Mouse (Mus musculus): Measurements from ENCODE around the gene Ctdsp1. TPM values are rescaled to one million over a fixed set of nuclear protein-coding genes. Genes with fewer than 3 reads are reported as not detected.
A peak's percentile ranks its signal among the peaks of the same experiment; 100 is the strongest.
"Not testable (repeated sequence)": the region's sequence is repeated elsewhere in the genome, so short reads cannot be mapped to it uniquely, and the experiment has no call there.

Ctdsp1 gene
- total RNA-seq, 2 experiments from 2014 or later, result 117 to 122 TPM

- DNase-seq, result no peak
- intact Hi-C loops (cut with DNase I), result no loop called here
These were observed 3.0 kb downstream of the Ctdsp1 start for GRCm38 (mm10) chr1:74394311-74394710.

GRCm38 (mm10) chr1:74394858-74395257 is 3.5 kb downstream of the Ctdsp1 start:
- intact Hi-C loops (cut with DNase I), result no loop called here
- no peak for DNase-seq

- no peak for DNase-seq
- intact Hi-C loops (cut with DNase I), result no loop called here
These were observed 4.0 kb downstream of the Ctdsp1 start for GRCm38 (mm10) chr1:74395290-74395689.

- intact Hi-C loops (cut with DNase I), result not testable (repeated sequence)
- DNase-seq, result peak in 1 of 2 experiments; percentile 61
These were observed 5.3 kb downstream of the Ctdsp1 start for GRCm38 (mm10) chr1:74396456-74397222.

GRCm38 (mm10) chr1:74397268-74397918 is 6.1 kb downstream of the Ctdsp1 start:
- peak; percentile 100 for DNase-seq
- intact Hi-C loops (cut with DNase I), result no loop called here

- DNase-seq, result peak; percentile 69 to 77
These were observed 6.7 kb downstream of the Ctdsp1 start for GRCm38 (mm10) chr1:74397919-74398451.

GRCm38 (mm10) chr1:74400531-74400930 is 9.2 kb downstream of the Ctdsp1 start:
- DNase-seq, result no peak
- intact Hi-C loops (cut with DNase I), result loop anchor here (5.0 kb wide), 1 partner anchor 37 kb away; no protein-coding TSS in a partner anchor

More at GRCm38 (mm10) chr1:74397919-74398451, 6.7 kb downstream of the Ctdsp1 start:
- intact Hi-C loops (cut with DNase I), result loop anchor here (2.0 kb wide), 1 partner anchor 55 kb away; no protein-coding TSS in a partner anchor

GRCm38 (mm10) chr1:74401015-74401702 is 9.8 kb downstream of the Ctdsp1 start:
- intact Hi-C loops (cut with DNase I), result loop anchor here (5.0 kb wide), 1 partner anchor 36 kb away; no protein-coding TSS in a partner anchor
- DNase-seq, result no peak

- intact Hi-C loops (cut with DNase I), result loop anchor here (5.0 kb wide), 1 partner anchor 33 kb away; no protein-coding TSS in a partner anchor
- DNase-seq, result no peak
These were observed 12.9 kb downstream of the Ctdsp1 start for GRCm38 (mm10) chr1:74404206-74404605.

GRCm38 (mm10) chr1:74408589-74409504 is 17.5 kb downstream of the Ctdsp1 start, which contains the start of gene Vil1:
Gene Vil1 (plus strand): TSS chr1:74409376.
- no peak for DNase-seq
- intact Hi-C loops (cut with DNase I), result no loop called here

- no peak for DNase-seq
- intact Hi-C loops (cut with DNase I), result no loop called here
These were observed 20.5 kb downstream of the Ctdsp1 start for GRCm38 (mm10) chr1:74411753-74412325.

GRCm38 (mm10) chr1:74412711-74413110 is 21.4 kb downstream of the Ctdsp1 start:
- intact Hi-C loops (cut with DNase I), result no loop called here

GRCm38 (mm10) chr1:74415143-74415542 is 23.8 kb downstream of the Ctdsp1 start:
- DNase-seq, result no peak
- intact Hi-C loops (cut with DNase I), result no loop called here

More at GRCm38 (mm10) chr1:74412711-74413110, 21.4 kb downstream of the Ctdsp1 start:
- no peak for DNase-seq

GRCm38 (mm10) chr1:74418747-74419439 is 27.6 kb downstream of the Ctdsp1 start:
- intact Hi-C loops (cut with DNase I), result loop anchor here (2.0 kb wide), 1 partner anchor 16 kb away; no protein-coding TSS in a partner anchor
- peak; percentile 44 to 55 for DNase-seq

GRCm38 (mm10) chr1:74419440-74419794 is 28.1 kb downstream of the Ctdsp1 start:
- intact Hi-C loops (cut with DNase I), result loop anchor here (2.0 kb wide), 1 partner anchor 17 kb away; no protein-coding TSS in a partner anchor
- DNase-seq, result peak; percentile 32 to 50

- intact Hi-C loops (cut with DNase I), result no loop called here
- no peak for DNase-seq
These were observed 31.8 kb downstream of the Ctdsp1 start for GRCm38 (mm10) chr1:74423147-74423546.

GRCm38 (mm10) chr1:74425845-74426244 is 34.5 kb downstream of the Ctdsp1 start:
- intact Hi-C loops (cut with DNase I), result no loop called here
- no peak for DNase-seq

- DNase-seq, result no peak
- intact Hi-C loops (cut with DNase I), result no loop called here
These were observed 41.9 kb downstream of the Ctdsp1 start for GRCm38 (mm10) chr1:74433220-74433619.

- DNase-seq, result peak in 1 of 2 experiments; percentile 19
- intact Hi-C loops (cut with DNase I), result no loop called here
These were observed 43.3 kb downstream of the Ctdsp1 start for GRCm38 (mm10) chr1:74434596-74434995.
